ENCODE assay signal across 18 mouse cellular contexts in genomic region chr12:12906321-12906720, GRCm38 (mm10). TPM values are rescaled to one million over a fixed set of nuclear protein-coding genes. Genes with fewer than 3 reads are reported as not detected.
A peak's percentile ranks its signal among the peaks of the same experiment; 100 is the strongest.
DNase-seq lines count a peak whose midpoint lies in the region; ATAC-seq and TF ChIP-seq lines count a peak whose summit lies in the region.
"Had no signal": no experiment of that assay in that cellular context is flagged by ENCODE, and none has a peak within 500 bp of the region (broad histone marks: within the 10 kb centered on the region; RNA-seq: fewer than 3 reads in every experiment).

No protein-coding gene starts in this region.

- H3K27ac ChIP-seq in hindbrain, embryonic 16.5 days (ENCODE audit: low read depth, low read length) = peak overlapping the region; percentile 32; the same call in 1 of the 2 replicates
- H3K27ac ChIP-seq in hindbrain, embryonic 11.5 days (ENCODE audit: low read depth, low read length) = no peak overlapping the region
- H3K27ac ChIP-seq in midbrain, embryonic 15.5 days = 0 out of 2 replicates have a peak overlapping the region, but pooled peaks have one; percentile 25
- H3K27ac ChIP-seq in midbrain, embryonic 16.5 days (ENCODE audit: low read length) = no peak overlapping the region
- H3K27ac ChIP-seq in forebrain, embryonic 12.5 days = 0 out of 2 replicates have a peak overlapping the region, but pooled peaks have one; percentile 50
- H3K27ac ChIP-seq in hindbrain, postnatal 0 days = peak overlapping the region; percentile 45; the same call in 1 of the 2 replicates
- H3K27ac ChIP-seq: heart, embryonic 15.5 days; layer of hippocampus, adult 2 months; left cerebral cortex, adult 2 months; limb, embryonic 15.5 days had no signal

- H3K4me1 ChIP-seq in hindbrain, embryonic 16.5 days (ENCODE audit: control insufficient read depth, insufficient read depth, low read depth, low read length) = peaks cover 20% of the 10 kb centered on the region
- peaks cover 17% of the 10 kb centered on the region for H3K4me1 ChIP-seq in hindbrain, embryonic 11.5 days (replicated peaks; ENCODE audit: control insufficient read depth, insufficient read depth, low read length)
- peaks cover 35% of the 10 kb centered on the region for H3K4me1 ChIP-seq in midbrain, embryonic 15.5 days
- peaks cover 23% of the 10 kb centered on the region for H3K4me1 ChIP-seq in midbrain, embryonic 16.5 days (ENCODE audit: control insufficient read depth, insufficient read depth, low read length)
- H3K4me1 ChIP-seq in forebrain, embryonic 12.5 days = peaks cover 53% of the 10 kb centered on the region
- 0 out of 2 replicates have a peak, but pooled peaks cover 11% of the 10 kb centered on the region for H3K4me1 ChIP-seq in hindbrain, postnatal 0 days (ENCODE audit: insufficient read depth, low read length)

- no peaks in the 10 kb centered on the region for H3K36me3 ChIP-seq in hindbrain, embryonic 16.5 days (ENCODE audit: control insufficient read depth, insufficient read depth, low read length)
- H3K36me3 ChIP-seq in hindbrain, embryonic 11.5 days (ENCODE audit: control insufficient read depth, insufficient read depth, low read length) = no peaks in the 10 kb centered on the region
- H3K36me3 ChIP-seq in midbrain, embryonic 15.5 days (replicated peaks) = no peaks in the 10 kb centered on the region
- no peaks in the 10 kb centered on the region for H3K36me3 ChIP-seq in midbrain, embryonic 16.5 days (ENCODE audit: control insufficient read depth, insufficient read depth, low read length)
- no peaks in the 10 kb centered on the region for H3K36me3 ChIP-seq in forebrain, embryonic 12.5 days (replicated peaks)
- no peaks in the 10 kb centered on the region for H3K36me3 ChIP-seq in hindbrain, postnatal 0 days (ENCODE audit: insufficient read depth, low read length)
- H3K36me3 ChIP-seq: heart, embryonic 15.5 days; limb, embryonic 15.5 days had no signal

- H3K4me2 ChIP-seq in hindbrain, embryonic 16.5 days (ENCODE audit: low read length) = no peak overlapping the region
- H3K4me2 ChIP-seq in hindbrain, embryonic 11.5 days (replicated peaks; ENCODE audit: low read depth, low read length) = no peak overlapping the region
- no peak overlapping the region for H3K4me2 ChIP-seq in midbrain, embryonic 15.5 days
- no peak overlapping the region for H3K4me2 ChIP-seq in midbrain, embryonic 16.5 days (ENCODE audit: low read length)
- H3K4me2 ChIP-seq in forebrain, embryonic 12.5 days = no peak overlapping the region
- no peak overlapping the region for H3K4me2 ChIP-seq in hindbrain, postnatal 0 days (ENCODE audit: low read depth, low read length)
- H3K4me2 ChIP-seq: heart, embryonic 15.5 days; limb, embryonic 15.5 days had no signal

- no peak for DNase-seq in hindbrain, embryonic 11.5 days (ENCODE audit: low spot score)
- no peak for DNase-seq in hindbrain, postnatal 0 days (ENCODE audit: low spot score)
- no peak for DNase-seq in kidney, adult 11 months
- DNase-seq: adrenal gland, postnatal 25 days; heart, adult 11 months; kidney, adult 9 months; liver, postnatal 0 days; thymus, postnatal 36 days had no signal

- 50% methylated on average over 8 of the region's 8 CpGs for WGBS in hindbrain, embryonic 16.5 days
- WGBS in hindbrain, embryonic 11.5 days = 57% methylated on average over 8 of the region's 8 CpGs
- WGBS in midbrain, embryonic 15.5 days = 56% methylated on average over 8 of the region's 8 CpGs
- 50% methylated on average over 8 of the region's 8 CpGs for WGBS in midbrain, embryonic 16.5 days
- WGBS in forebrain, embryonic 12.5 days = 63% methylated on average over 8 of the region's 8 CpGs
- 35% methylated on average over 8 of the region's 8 CpGs for WGBS in hindbrain, postnatal 0 days

- no peaks in the 10 kb centered on the region for H3K27me3 ChIP-seq in hindbrain, embryonic 16.5 days (replicated peaks; ENCODE audit: control insufficient read depth, insufficient read depth, low read length)
- no peaks in the 10 kb centered on the region for H3K27me3 ChIP-seq in hindbrain, embryonic 11.5 days (ENCODE audit: control insufficient read depth, insufficient read depth, low read length)
- no peaks in the 10 kb centered on the region for H3K27me3 ChIP-seq in midbrain, embryonic 15.5 days (replicated peaks)
- no peaks in the 10 kb centered on the region for H3K27me3 ChIP-seq in midbrain, embryonic 16.5 days (ENCODE audit: control insufficient read depth, insufficient read depth, low read depth, low read length)
- no peaks in the 10 kb centered on the region for H3K27me3 ChIP-seq in forebrain, embryonic 12.5 days
- no peaks in the 10 kb centered on the region for H3K27me3 ChIP-seq in hindbrain, postnatal 0 days (ENCODE audit: insufficient read depth, low read length)
- H3K27me3 ChIP-seq: heart, embryonic 15.5 days; limb, embryonic 15.5 days had no signal

- no peak overlapping the region for H3K9ac ChIP-seq in hindbrain, embryonic 16.5 days (ENCODE audit: low read depth, low read length)
- H3K9ac ChIP-seq in hindbrain, embryonic 11.5 days (ENCODE audit: low read depth, low read length) = no peak overlapping the region
- H3K9ac ChIP-seq in midbrain, embryonic 15.5 days = no peak overlapping the region
- no peak overlapping the region for H3K9ac ChIP-seq in midbrain, embryonic 16.5 days (ENCODE audit: low read depth, low read length)
- H3K9ac ChIP-seq in forebrain, embryonic 12.5 days = no peak overlapping the region
- no peak overlapping the region for H3K9ac ChIP-seq in hindbrain, postnatal 0 days (replicated peaks; ENCODE audit: low read length)
- H3K9ac ChIP-seq: heart, embryonic 15.5 days; limb, embryonic 15.5 days; liver, postnatal 0 days had no signal

- no peaks in the 10 kb centered on the region for H3K9me3 ChIP-seq in hindbrain, embryonic 16.5 days (ENCODE audit: control insufficient read depth, low read length)
- H3K9me3 ChIP-seq in hindbrain, embryonic 11.5 days (ENCODE audit: control insufficient read depth, low read length) = no peaks in the 10 kb centered on the region
- no peaks in the 10 kb centered on the region for H3K9me3 ChIP-seq in midbrain, embryonic 15.5 days
- H3K9me3 ChIP-seq in midbrain, embryonic 16.5 days (replicated peaks; ENCODE audit: control insufficient read depth, low read length, poor library complexity, severe bottlenecking) = no peaks in the 10 kb centered on the region
- H3K9me3 ChIP-seq in forebrain, embryonic 12.5 days = no peaks in the 10 kb centered on the region
- no peaks in the 10 kb centered on the region for H3K9me3 ChIP-seq in hindbrain, postnatal 0 days (ENCODE audit: low read length)
- H3K9me3 ChIP-seq: heart, embryonic 15.5 days; limb, embryonic 15.5 days had no signal

- ATAC-seq in hindbrain, embryonic 16.5 days = no peak
- no peak for ATAC-seq in hindbrain, embryonic 11.5 days (ENCODE audit: low FRiP score)
- no peak for ATAC-seq in midbrain, embryonic 15.5 days (replicated peaks)
- no peak for ATAC-seq in midbrain, embryonic 16.5 days
- ATAC-seq in forebrain, embryonic 12.5 days (ENCODE audit: low FRiP score) = no peak
- ATAC-seq in hindbrain, postnatal 0 days = no peak
- no peak for ATAC-seq in CD4-positive, CD25-positive, alpha-beta regulatory T cell, adult 4 months
- ATAC-seq: liver, postnatal 0 days had no signal

- no peak for TF ChIP-seq CTCF in hindbrain, postnatal 0 days (IDR thresholded peaks at IDR 0.05; ENCODE audit: low read depth)

- no peak overlapping the region for H3K4me3 ChIP-seq in hindbrain, embryonic 16.5 days (ENCODE audit: low read length)
- no peak overlapping the region for H3K4me3 ChIP-seq in hindbrain, embryonic 11.5 days (ENCODE audit: low read depth, low read length)
- no peak overlapping the region for H3K4me3 ChIP-seq in midbrain, embryonic 15.5 days
- no peak overlapping the region for H3K4me3 ChIP-seq in midbrain, embryonic 16.5 days (ENCODE audit: low read depth, low read length)
- H3K4me3 ChIP-seq in forebrain, embryonic 12.5 days (replicated peaks) = no peak overlapping the region
- no peak overlapping the region for H3K4me3 ChIP-seq in hindbrain, postnatal 0 days (ENCODE audit: low read length)
- H3K4me3 ChIP-seq: heart, embryonic 15.5 days; layer of hippocampus, adult 2 months; left cerebral cortex, adult 2 months; limb, embryonic 15.5 days; myocyte had no signal

RNA-seq across cellular contexts. Expression of gene Mycn, which starts 35.4 kb away (rescaled TPM):
- 56.9 and 63.5 TPM in 2 replicates for polyA plus RNA-seq in hindbrain, embryonic 16.5 days (2015; fragmentation: Nextera tagmentation; extraction: Ambion mirVana)
- 81.2 and 98.1 TPM in 2 replicates for polyA plus RNA-seq in hindbrain, embryonic 11.5 days (2014; fragmentation: Nextera tagmentation; extraction: Ambion mirVana)
- polyA plus RNA-seq in midbrain, embryonic 15.5 days (2015; fragmentation: Nextera tagmentation; extraction: Ambion mirVana) = 57.8 and 64.5 TPM in 2 replicates
- polyA plus RNA-seq in midbrain, embryonic 16.5 days (2015; fragmentation: Nextera tagmentation; extraction: Ambion mirVana) = 56.2 and 66.4 TPM in 2 replicates
- polyA plus RNA-seq in forebrain, embryonic 12.5 days (2016; fragmentation: Nextera tagmentation; extraction: Ambion mirVana) = 129 and 141 TPM in 2 replicates
- 51.2 and 55.9 TPM in 2 replicates for total RNA-seq in hindbrain, postnatal 0 days (2014; rRNA removed)
- 40.0 and 44.1 TPM in 2 replicates for polyA plus RNA-seq in hindbrain, postnatal 0 days (2015; fragmentation: Nextera tagmentation; extraction: Ambion mirVana)
- not detected for polyA plus RNA-seq in CD4-positive, CD25-positive, alpha-beta regulatory T cell, adult 4 months (2017; shearing (Covaris generic))

Comparison
In these comparisons a context has a peak if more than half of its experiments do, and no peak if none do; other contexts are left out.
1. H3K27ac ChIP-seq: peak in hindbrain, embryonic 16.5 days (single experiment), midbrain, embryonic 15.5 days (single experiment), forebrain, embryonic 12.5 days (single experiment) and hindbrain, postnatal 0 days (single experiment); none in hindbrain, embryonic 11.5 days (single experiment) and midbrain, embryonic 16.5 days (single experiment).
2. RNA of gene Mycn, which starts 35.4 kb away (polyA plus RNA-seq): 129 to 141 TPM in forebrain, embryonic 12.5 days, 81.2 to 98.1 TPM in hindbrain, embryonic 11.5 days, 57.8 to 64.5 TPM in midbrain, embryonic 15.5 days, 56.9 to 63.5 TPM in hindbrain, embryonic 16.5 days, 56.2 to 66.4 TPM in midbrain, embryonic 16.5 days and 40.0 to 44.1 TPM in hindbrain, postnatal 0 days; not detected in CD4-positive, CD25-positive, alpha-beta regulatory T cell, adult 4 months; every median in the first group is over 10 times any median in the second.